Mouse (Mus musculus) spleen, adult 2 months (tissue): Measurements from ENCODE around the gene Abcc1. TPM values are rescaled to one million over a fixed set of nuclear protein-coding genes. Genes with fewer than 3 reads are reported as not detected.

Experiments
- DNase-seq, 2 experiments: peaks; one replicate each; pipeline versions ENCODE4 v3.0.0 to v3.0.0-alpha.2; 2012 to 2021; ENCODE audit warnings: low spot score in 2 of 2, low read depth in 1 of 2
- H3K27ac ChIP-seq: fragments of 200-500 bp; 2 replicates; pipeline ENCODE4 v1.5.1; 2012; ENCODE audit warnings: low read length, inconsistent platforms; ENCODE audit not compliant: insufficient read depth
- H3K27me3 ChIP-seq: fragments of 200-500 bp; 2 replicates; pipeline ENCODE4 v1.6.1; 2012; ENCODE audit warnings: mild to moderate bottlenecking, moderate library complexity, low read length, inconsistent platforms; ENCODE audit not compliant: control insufficient read depth, insufficient read depth
- H3K36me3 ChIP-seq: fragments of 200-500 bp; 2 replicates; pipeline ENCODE4 v1.6.1; 2012; ENCODE audit warnings: mild to moderate bottlenecking, low read length, inconsistent platforms; ENCODE audit not compliant: control insufficient read depth, insufficient read depth
- H3K4me1 ChIP-seq: fragments of 200-500 bp; 2 replicates; pipeline ENCODE4 v1.6.1; 2011; ENCODE audit warnings: inconsistent platforms; ENCODE audit not compliant: control insufficient read depth, insufficient read depth, insufficient read length
- H3K4me3 ChIP-seq: fragments of 200-500 bp; 2 replicates; pipeline ENCODE4 v1.5.1; 2011; ENCODE audit warnings: mild to moderate bottlenecking, inconsistent platforms; ENCODE audit not compliant: insufficient read depth, insufficient read length; ENCODE audit errors: extremely low read depth
- CTCF ChIP-seq: fragments of 200-500 bp; IDR thresholded peaks from 2 replicates; pipeline ENCODE4 v1.5.1; 2011; ENCODE audit warnings: mild to moderate bottlenecking, inconsistent platforms; ENCODE audit not compliant: insufficient read depth, insufficient read length, insufficient replicate concordance; ENCODE audit errors: extremely low read depth
- POLR2A ChIP-seq: fragments of 200-500 bp; IDR thresholded peaks from 2 replicates; pipeline ENCODE4 v1.6.1; 2011; ENCODE audit warnings: low read depth, low read length, inconsistent platforms
- WGBS: fragments of 180-500 bp; shearing (Covaris S2); methylation state at CpG from one replicate; pipeline ENCODE4 v1.1.7; 2018; 5-methylcytosine and 5-hydroxymethylcytosine counted together
- polyA plus RNA-seq: library from polyadenylated mRNA; depleted of rRNA; stranded (reverse); fragments of >200 nt; gene quantifications from 2 replicates; pipeline ENCODE4 v1.2.3, GENCODE M21; 2012

Abcc1 gene
- polyA plus RNA-seq, 1 experiment, result 35.6 TPM

DNA sequence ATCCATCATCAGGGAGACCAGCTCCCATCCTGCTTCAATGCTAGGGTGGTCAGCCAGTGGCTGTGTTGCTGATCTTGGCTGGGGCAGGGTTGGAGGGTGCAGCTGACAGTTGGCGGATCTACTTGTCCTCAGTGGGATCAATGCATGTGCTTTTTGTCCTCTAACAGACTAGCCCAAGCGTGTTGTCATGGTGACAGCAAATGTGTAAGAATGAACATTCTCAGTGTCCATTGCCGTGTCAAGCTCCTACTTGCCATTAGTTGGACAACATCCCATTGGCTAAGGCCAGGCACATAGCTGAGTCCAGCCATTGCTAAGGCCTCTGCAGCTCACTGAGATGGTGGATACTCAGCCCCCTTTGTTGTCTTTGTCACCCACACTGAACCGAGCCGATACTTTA is 110.8 kb downstream of the Abcc1 start:
- TF ChIP-seq CTCF, result no peak
- TF ChIP-seq POLR2A, result no peak
- no peak for DNase-seq
- no peak overlapping the region for H3K27ac ChIP-seq
- H3K4me3 ChIP-seq, result no peak overlapping the region
- 97% methylated on average over 5 of the region's 5 CpGs for WGBS
- H3K36me3 ChIP-seq, result peaks cover 17% of the 10 kb centered on the region
- H3K4me1 ChIP-seq, result peaks cover 1% of the 10 kb centered on the region; the same call in 1 of the 2 replicates
- no peaks in the 10 kb centered on the region for H3K27me3 ChIP-seq

- Histone ChIP-seq H3K36me3 (peaks cover 11% of the 10 kb centered on the region), H3K4me1 (peaks cover 2% of the 10 kb centered on the region; the same call in 1 of the 2 replicates), H3K4me3 (no peak overlapping the region), H3K27ac (no peak overlapping the region), H3K27me3 (no peaks in the 10 kb centered on the region)
- 90% methylated on average over 7 of the region's 7 CpGs for WGBS
- DNase-seq, result no peak
- TF ChIP-seq POLR2A (no peak), CTCF (no peak)
Measured at GRCm38 (mm10) chr16:14473686-14474085, 112.3 kb downstream of the Abcc1 start.

DNA sequence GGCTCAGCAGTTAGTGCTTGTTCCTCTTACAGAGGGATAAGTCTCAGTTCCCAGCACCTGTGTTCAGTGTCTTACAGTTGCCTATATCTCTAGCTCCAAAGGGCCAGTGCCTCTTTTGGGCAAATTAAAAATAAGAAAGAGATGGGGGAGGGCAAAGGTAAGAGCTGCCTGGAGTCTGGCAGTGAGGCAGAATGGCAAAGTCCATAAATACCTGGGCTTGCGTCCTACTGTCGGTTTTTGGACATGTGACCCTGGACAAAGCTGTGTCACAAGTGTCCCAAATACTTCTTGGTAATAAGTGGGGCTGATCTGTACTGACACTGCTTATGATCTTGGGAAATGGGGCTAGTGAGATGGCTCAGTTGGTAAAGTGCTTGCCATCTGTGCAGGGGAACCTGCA is 113.6 kb downstream of the Abcc1 start:
- no peak for DNase-seq
- 88% methylated on average over 2 of the region's 2 CpGs for WGBS
- no peak overlapping the region for H3K4me3 ChIP-seq
- no peak overlapping the region for H3K27ac ChIP-seq
- peaks cover 2% of the 10 kb centered on the region; the same call in 1 of the 2 replicates for H3K4me1 ChIP-seq
- peaks cover 11% of the 10 kb centered on the region for H3K36me3 ChIP-seq
- H3K27me3 ChIP-seq, result no peaks in the 10 kb centered on the region
- TF ChIP-seq POLR2A (no peak), CTCF (no peak)

- no peak overlapping the region for H3K27ac ChIP-seq
- H3K27me3 ChIP-seq, result no peaks in the 10 kb centered on the region
- TF ChIP-seq POLR2A (no peak), CTCF (no peak)
- H3K36me3 ChIP-seq, result peaks cover 6% of the 10 kb centered on the region
- no peak overlapping the region for H3K4me3 ChIP-seq
- H3K4me1 ChIP-seq, result peaks cover 2% of the 10 kb centered on the region; the same call in 1 of the 2 replicates
- no peak for DNase-seq
- 81% methylated on average over 8 of the region's 8 CpGs for WGBS
Measured at GRCm38 (mm10) chr16:14476056-14476455, 114.7 kb downstream of the Abcc1 start.

DNA sequence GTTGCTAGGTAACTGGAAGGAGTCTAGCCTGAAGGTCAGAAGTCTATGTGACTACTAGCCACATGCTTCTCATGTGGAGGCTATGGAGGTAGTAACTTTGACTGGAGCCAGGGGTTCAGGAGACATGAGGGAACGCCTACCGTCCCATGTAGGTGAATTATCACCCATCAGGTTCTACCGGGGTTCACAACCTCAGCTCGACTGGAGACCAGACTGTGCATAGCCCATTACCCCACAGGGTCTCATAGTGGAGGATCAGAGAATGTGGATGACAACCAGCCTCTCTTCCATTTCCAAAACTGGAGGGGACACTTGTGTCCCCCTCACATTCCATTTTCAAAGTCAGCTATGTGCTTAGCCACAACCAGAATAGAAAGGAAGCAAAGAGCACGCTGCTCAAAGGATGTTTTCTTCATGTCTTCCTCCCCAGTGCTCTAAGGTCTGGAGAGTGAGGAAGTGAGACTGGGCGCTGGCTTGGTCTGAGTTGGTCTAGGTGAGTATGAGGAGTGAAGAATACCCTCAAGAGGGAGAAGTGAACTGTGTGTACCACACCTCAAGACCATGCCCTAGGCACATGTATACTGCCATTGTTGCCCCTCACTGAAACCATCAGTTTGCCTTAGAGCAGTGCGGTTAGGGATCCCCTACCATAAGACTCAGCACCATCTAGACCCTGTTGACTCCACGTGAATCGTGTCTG is 115.5 kb downstream of the Abcc1 start:
- TF ChIP-seq CTCF (no peak), POLR2A (no peak)

GRCm38 (mm10) chr16:14477510-14478300 is 116.3 kb downstream of the Abcc1 start:
- Histone ChIP-seq H3K36me3 (peaks cover 4% of the 10 kb centered on the region), H3K4me3 (no peak overlapping the region), H3K27me3 (no peaks in the 10 kb centered on the region), H3K4me1 (peaks cover 2% of the 10 kb centered on the region; the same call in 1 of the 2 replicates), H3K27ac (no peak overlapping the region)
- DNase-seq, result no peak
- 50% methylated on average over 10 of the region's 10 CpGs for WGBS
- no peak for TF ChIP-seq POLR2A
- TF ChIP-seq CTCF, result no peak

More for the DNA sequence above, 115.5 kb downstream of the Abcc1 start:
- Histone ChIP-seq H3K4me3 (no peak overlapping the region), H3K36me3 (peaks cover 6% of the 10 kb centered on the region), H3K27me3 (no peaks in the 10 kb centered on the region), H3K27ac (no peak overlapping the region), H3K4me1 (peaks cover 2% of the 10 kb centered on the region; the same call in 1 of the 2 replicates)
- no peak for DNase-seq
- 71% methylated on average over 9 of the region's 9 CpGs for WGBS

DNA sequence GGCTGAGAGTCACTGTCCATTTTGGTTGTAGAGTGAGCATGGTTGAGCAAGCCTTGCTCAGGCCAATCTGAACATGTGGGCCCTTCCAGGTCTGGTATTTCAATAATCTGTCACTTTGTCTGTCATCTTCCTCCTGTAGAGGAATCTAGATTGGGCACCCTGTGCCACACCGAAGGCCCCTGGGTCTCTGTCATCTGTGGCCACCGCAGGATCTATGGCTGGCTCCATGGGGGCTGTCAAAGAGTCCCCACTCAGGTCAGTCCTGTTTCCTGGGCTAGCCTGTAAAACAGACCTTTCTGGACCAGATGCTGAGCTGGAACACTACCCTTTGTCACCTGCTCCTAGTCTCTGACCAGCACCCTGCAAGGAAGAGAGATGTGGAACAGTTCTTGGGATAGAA is 118.3 kb downstream of the Abcc1 start:
- Histone ChIP-seq H3K27me3 (no peaks in the 10 kb centered on the region), H3K36me3 (no peaks in the 10 kb centered on the region), H3K4me3 (no peak overlapping the region), H3K4me1 (peaks cover 2% of the 10 kb centered on the region; the same call in 1 of the 2 replicates), H3K27ac (no peak overlapping the region)
- no peak for DNase-seq
- 98% methylated on average over 2 of the region's 2 CpGs for WGBS
- no peak for TF ChIP-seq CTCF
- no peak for TF ChIP-seq POLR2A
